In the genomic region with DNA sequence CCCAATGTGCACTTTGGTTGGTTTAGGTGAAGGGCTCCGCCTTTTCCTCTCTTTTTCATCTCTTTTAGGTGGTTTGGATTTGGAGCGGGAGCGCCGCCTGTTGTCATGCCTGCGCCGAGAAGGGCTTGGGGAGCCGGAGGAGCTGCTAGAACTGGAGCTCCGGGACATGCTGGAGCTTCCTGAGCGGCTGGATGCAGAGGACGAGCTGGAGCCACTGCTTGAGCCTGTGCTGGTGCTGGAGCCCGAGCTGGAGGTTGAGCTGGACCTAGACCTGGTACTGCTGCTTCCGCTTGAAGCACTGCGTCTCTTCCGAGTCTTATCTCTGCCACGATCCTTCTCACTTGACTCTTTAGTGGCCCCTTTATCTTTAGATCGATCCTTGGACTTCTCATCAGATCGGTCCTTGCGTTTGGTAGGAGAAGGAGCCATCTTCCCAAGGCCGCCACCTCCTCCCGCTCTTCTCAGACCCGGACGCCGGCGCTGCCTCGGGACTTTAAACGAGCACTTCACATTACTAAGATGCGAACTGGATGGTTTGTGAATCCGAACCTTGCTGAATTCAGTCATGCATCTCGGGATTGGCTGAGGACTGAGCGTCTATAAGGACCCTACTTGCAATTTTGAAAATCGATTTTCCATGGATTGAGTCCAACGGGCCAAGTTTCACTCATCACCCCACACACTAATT, we compare ENCODE assay signal across 8 mouse cellular contexts.
DNase-seq lines count a peak whose midpoint lies in the region; ATAC-seq and TF ChIP-seq lines count a peak whose summit lies in the region.
"Not testable (repeated sequence)": the region's sequence is repeated elsewhere in the genome, so short reads cannot be mapped to it uniquely, and the experiment has no call there.

No protein-coding gene starts in this region.

- TF ChIP-seq POLR2A in bone marrow macrophage, adult 2 months (IDR thresholded peaks at IDR 0.05; ENCODE audit: borderline replicate concordance, low read depth, low read length), result not testable (repeated sequence)

- peak overlapping the region; percentile 55 for H3K4me3 ChIP-seq in bone marrow macrophage, adult 2 months (ENCODE audit: insufficient read depth, low read length)
- H3K4me3 ChIP-seq in embryonic facial prominence, embryonic 14.5 days (ENCODE audit: low read depth, low read length), result peak overlapping the region; percentile 8
- peak overlapping the region; percentile 48 for H3K4me3 ChIP-seq in heart, embryonic 10.5 days
- peak overlapping the region; percentile 19 for H3K4me3 ChIP-seq in hindbrain, embryonic 14.5 days (replicated peaks; ENCODE audit: low read length)
- H3K4me3 ChIP-seq in limb, embryonic 11.5 days (ENCODE audit: low read depth, low read length), result peak overlapping the region; percentile 8; the same call in 1 of the 2 replicates
- H3K4me3 ChIP-seq in lung, embryonic 15.5 days, result peak overlapping the region; percentile 31
- peak overlapping the region; percentile 22 for H3K4me3 ChIP-seq in neural tube, embryonic 13.5 days

- H3K27me3 ChIP-seq in embryonic facial prominence, embryonic 14.5 days (replicated peaks; ENCODE audit: control insufficient read depth, insufficient read depth, low read length); heart, embryonic 10.5 days (ENCODE audit: insufficient read depth, poor library complexity, severe bottlenecking); hindbrain, embryonic 14.5 days (ENCODE audit: control insufficient read depth, insufficient read depth, low read length); limb, embryonic 11.5 days (ENCODE audit: control insufficient read depth, insufficient read depth, low read length); lung, embryonic 15.5 days; neural tube, embryonic 13.5 days: not testable (repeated sequence)

- not testable (repeated sequence) for H3K9me3 ChIP-seq in embryonic facial prominence, embryonic 14.5 days (ENCODE audit: control insufficient read depth, low read length); heart, embryonic 10.5 days; hindbrain, embryonic 14.5 days (ENCODE audit: control insufficient read depth, low read length); limb, embryonic 11.5 days (ENCODE audit: control insufficient read depth, low read length); lung, embryonic 15.5 days; neural tube, embryonic 13.5 days

- DNase-seq in embryonic facial prominence, embryonic 14.5 days (ENCODE audit: low spot score); heart, embryonic 10.5 days (ENCODE audit: low spot score); hindbrain, embryonic 14.5 days (ENCODE audit: low spot score); limb, embryonic 11.5 days (ENCODE audit: low spot score): not testable (repeated sequence)
- peak; percentile 7 for DNase-seq in urinary bladder, postnatal 14 days (ENCODE audit: low spot score)

- TF ChIP-seq CTCF in bone marrow macrophage, adult 2 months (IDR thresholded peaks at IDR 0.05; ENCODE audit: low read depth, low read length), result not testable (repeated sequence)

- 62% methylated on average over 31 of the region's 32 CpGs for WGBS in embryonic facial prominence, embryonic 14.5 days
- 56% methylated on average over 32 of the region's 32 CpGs for WGBS in heart, embryonic 10.5 days
- 59% methylated on average over 32 of the region's 32 CpGs for WGBS in hindbrain, embryonic 14.5 days
- WGBS in limb, embryonic 11.5 days, result 64% methylated on average over 32 of the region's 32 CpGs
- WGBS in lung, embryonic 15.5 days, result 50% methylated on average over 32 of the region's 32 CpGs
- WGBS in neural tube, embryonic 13.5 days, result 66% methylated on average over 32 of the region's 32 CpGs

- not testable (repeated sequence) for H3K9ac ChIP-seq in embryonic facial prominence, embryonic 14.5 days (ENCODE audit: low read depth, low read length); hindbrain, embryonic 14.5 days; limb, embryonic 11.5 days (ENCODE audit: low read length); lung, embryonic 15.5 days; neural tube, embryonic 13.5 days

- peak overlapping the region; percentile 28 for H3K4me2 ChIP-seq in embryonic facial prominence, embryonic 14.5 days (ENCODE audit: low read depth, low read length)
- H3K4me2 ChIP-seq in hindbrain, embryonic 14.5 days (replicated peaks), result peak overlapping the region; percentile 35
- H3K4me2 ChIP-seq in limb, embryonic 11.5 days (ENCODE audit: low read depth, severe bottlenecking), result peak overlapping the region; percentile 26
- peak overlapping the region; percentile 51 for H3K4me2 ChIP-seq in lung, embryonic 15.5 days
- H3K4me2 ChIP-seq in neural tube, embryonic 13.5 days, result peak overlapping the region; percentile 40

- peak; percentile 65; the same call in 1 of the 2 replicates for ATAC-seq in embryonic facial prominence, embryonic 14.5 days (ENCODE audit: low read depth)
- 0 out of 2 replicates have a peak, but pooled peaks have one; percentile 46 for ATAC-seq in hindbrain, embryonic 14.5 days (ENCODE audit: low FRiP score)
- ATAC-seq in limb, embryonic 11.5 days (ENCODE audit: insufficient number of reproducible peaks, low FRiP score, low TSS enrichment, low read depth); lung, embryonic 15.5 days (ENCODE audit: borderline replicate concordance, extremely low read depth, low FRiP score, low TSS enrichment): not testable (repeated sequence)
- ATAC-seq in neural tube, embryonic 13.5 days (ENCODE audit: low read depth), result peak; percentile 61; the same call in 1 of the 2 replicates

- not testable (repeated sequence) for H3K4me1 ChIP-seq in bone marrow macrophage, adult 2 months (ENCODE audit: control insufficient read depth, insufficient read depth, low read length); embryonic facial prominence, embryonic 14.5 days (ENCODE audit: control insufficient read depth, insufficient read depth, low read length); heart, embryonic 10.5 days; hindbrain, embryonic 14.5 days (replicated peaks; ENCODE audit: control insufficient read depth, insufficient read depth, low read length); limb, embryonic 11.5 days (ENCODE audit: control insufficient read depth, insufficient read depth, low read length); lung, embryonic 15.5 days; neural tube, embryonic 13.5 days (replicated peaks)

- H3K36me3 ChIP-seq in embryonic facial prominence, embryonic 14.5 days (ENCODE audit: control insufficient read depth, insufficient read depth, low read length); heart, embryonic 10.5 days; hindbrain, embryonic 14.5 days (replicated peaks; ENCODE audit: control insufficient read depth, insufficient read depth); limb, embryonic 11.5 days (ENCODE audit: control insufficient read depth, insufficient read depth, low read length); lung, embryonic 15.5 days; neural tube, embryonic 13.5 days: not testable (repeated sequence)

- not testable (repeated sequence) for H3K27ac ChIP-seq in bone marrow macrophage, adult 2 months (ENCODE audit: insufficient read depth, low read depth, low read length); embryonic facial prominence, embryonic 14.5 days (replicated peaks; ENCODE audit: low read depth, low read length); heart, embryonic 10.5 days; hindbrain, embryonic 14.5 days; limb, embryonic 11.5 days (replicated peaks; ENCODE audit: low read depth, low read length); lung, embryonic 15.5 days; neural tube, embryonic 13.5 days (replicated peaks)
